Mouse (Mus musculus) hematopoietic stem cell, adult 5-6 weeks (primary cell): Measurements from ENCODE around the gene B4galt5. TPM values are rescaled to one million over a fixed set of nuclear protein-coding genes. Genes with fewer than 3 reads are reported as not detected.

ENCODE experiments used
- ATAC-seq, 2 experiments: fragments of 125-278 bp in 1 of 2; replicated peaks in 1 of 2; 2 replicates each; pipeline ENCODE4 v1.8.0; 2016 to 2017; ENCODE audit warnings: inconsistent platforms in 2 of 2, mild to moderate bottlenecking in 2 of 2, moderate number of reproducible peaks in 2 of 2, low read depth in 1 of 2, moderate TSS enrichment in 1 of 2; ENCODE audit not compliant: low FRiP score in 2 of 2, poor library complexity in 2 of 2, severe bottlenecking in 2 of 2, insufficient read depth in 1 of 2, low TSS enrichment in 1 of 2
- total RNA-seq: library from RNA; stranded (forward); fragments of 172-1452, 232-1000 nt; gene quantifications from 2 replicates; pipeline ENCODE4 v1.2.3, GENCODE M21; 2017

Gene B4galt5
- total RNA-seq, 1 experiment from 2014 or later: 21.1 TPM

DNA sequence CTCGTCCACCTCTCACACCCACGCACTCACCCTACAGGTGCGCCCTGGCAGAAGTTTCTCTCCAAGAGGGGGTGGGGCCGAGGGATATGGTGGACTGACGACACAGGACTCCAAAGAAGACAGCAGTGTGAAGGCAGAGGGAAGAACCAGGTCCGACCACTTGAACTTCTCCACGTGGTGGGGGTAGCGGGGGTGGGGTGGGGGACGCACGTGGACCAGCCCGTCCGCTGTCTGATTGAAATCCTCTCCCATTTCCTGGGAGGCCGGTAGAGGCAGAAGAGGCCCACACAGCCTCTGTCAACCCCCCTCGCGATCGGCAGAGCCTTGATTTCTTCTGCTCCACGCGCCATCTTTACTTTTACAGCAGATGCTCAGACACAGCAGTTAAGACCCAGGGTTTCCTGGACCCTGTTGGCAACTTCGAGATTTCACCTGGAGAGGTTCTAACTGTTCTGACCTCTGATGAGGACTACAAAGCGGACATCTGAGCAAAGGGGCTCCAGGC lies 18.8 kb upstream of the B4galt5 start:
- ATAC-seq: peak; percentile 6 to 28; a peak in 3 of 4 replicates

DNA sequence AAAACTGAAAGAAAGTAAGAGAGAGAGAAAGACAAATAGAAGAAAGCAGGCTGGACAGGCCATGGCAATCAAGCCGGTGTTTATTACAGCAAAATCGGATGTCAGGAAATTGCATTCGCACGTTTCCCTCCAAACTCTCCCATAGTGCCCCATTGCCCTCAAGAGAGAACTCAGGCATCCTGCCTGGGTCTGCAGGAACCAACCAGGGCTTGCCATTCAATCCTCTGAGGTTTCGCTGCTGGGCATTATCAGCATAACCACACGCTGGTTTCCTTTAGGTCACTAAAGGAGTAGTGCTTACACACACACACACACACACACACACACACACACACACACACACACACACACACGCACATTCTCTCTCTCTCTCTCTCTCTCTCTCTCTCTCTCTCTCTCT lies 18.3 kb upstream of the B4galt5 start:
- ATAC-seq: peak; percentile 54 to 74

DNA sequence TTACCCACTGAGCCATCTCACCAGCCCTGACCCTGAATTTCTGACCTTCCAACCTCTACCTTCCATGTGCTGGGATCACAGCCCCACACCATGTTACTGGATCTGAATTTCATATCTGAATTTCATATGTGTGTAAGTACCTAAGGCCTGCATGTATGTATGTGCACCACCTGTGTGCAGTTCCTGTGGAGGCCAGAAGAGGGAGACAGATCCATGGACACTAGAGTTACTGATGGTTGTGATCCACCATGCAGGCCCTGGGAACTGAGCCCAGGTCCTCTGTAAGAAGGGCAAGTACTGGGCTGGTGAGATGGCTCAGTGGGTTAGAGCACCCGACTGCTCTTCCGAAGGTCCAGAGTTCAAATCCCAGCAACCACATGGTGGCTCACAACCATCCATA lies 16.1 kb upstream of the B4galt5 start:
- no peak for ATAC-seq

DNA sequence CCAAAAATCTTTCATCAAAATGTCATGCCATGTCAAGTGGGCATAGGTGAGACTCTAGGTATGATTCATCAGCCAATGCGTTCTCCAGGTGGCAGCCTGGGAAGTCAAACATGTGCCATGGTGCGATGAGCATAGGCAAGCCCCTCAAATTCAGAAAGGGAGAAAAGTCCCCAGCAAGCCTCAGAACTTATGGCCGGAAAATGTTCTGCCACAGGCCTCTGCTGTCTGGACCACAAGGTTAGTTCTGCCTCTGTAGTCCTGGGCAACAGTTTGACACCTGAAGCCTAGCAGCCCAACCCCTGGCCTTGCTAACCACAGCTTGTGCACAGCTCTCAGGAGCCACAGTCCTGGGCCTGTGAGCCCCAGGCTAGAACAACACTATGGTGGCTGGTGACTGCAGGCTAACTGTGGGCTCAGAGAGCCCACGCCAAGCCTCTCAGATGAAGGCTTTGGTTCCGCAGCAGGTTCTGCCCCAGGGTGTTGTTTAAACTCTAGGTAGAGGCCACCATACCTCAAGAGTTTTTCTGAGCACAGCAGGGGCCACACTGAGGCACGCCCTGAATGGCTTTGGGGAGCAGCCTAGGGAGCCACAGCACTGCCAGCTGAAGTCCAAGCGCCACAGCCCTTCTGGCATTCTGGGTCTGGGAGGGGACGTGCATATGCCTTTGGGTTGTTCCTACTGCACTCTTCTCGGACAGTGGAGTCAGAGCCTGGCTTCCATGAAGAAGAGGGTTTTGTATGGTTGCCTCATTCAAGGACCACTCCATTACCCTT lies 14.5 kb upstream of the B4galt5 start:
- ATAC-seq: peak; percentile 65 to 78

DNA sequence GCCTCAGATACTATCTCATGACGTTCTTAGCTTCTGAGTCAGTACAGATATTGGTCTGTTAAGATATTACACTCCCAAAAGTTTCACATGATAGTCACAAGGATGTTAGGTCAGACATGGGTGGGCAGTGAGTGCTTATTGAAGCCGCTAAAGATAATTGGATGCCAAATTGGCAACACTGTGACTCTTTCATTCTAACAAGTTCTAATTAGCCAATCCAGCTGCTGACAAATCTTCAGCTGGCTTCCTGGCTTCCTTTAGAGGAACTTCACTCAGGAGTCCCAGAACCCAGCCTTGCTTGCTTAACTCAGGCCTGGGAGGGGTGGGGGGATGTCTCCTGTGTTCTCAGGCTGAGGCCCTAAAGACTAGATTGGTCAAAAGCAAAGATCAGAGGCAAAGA lies 9.5 kb upstream of the B4galt5 start:
- ATAC-seq: peak in 1 of 2 experiments; percentile 41; a peak in 1 of 4 replicates

DNA sequence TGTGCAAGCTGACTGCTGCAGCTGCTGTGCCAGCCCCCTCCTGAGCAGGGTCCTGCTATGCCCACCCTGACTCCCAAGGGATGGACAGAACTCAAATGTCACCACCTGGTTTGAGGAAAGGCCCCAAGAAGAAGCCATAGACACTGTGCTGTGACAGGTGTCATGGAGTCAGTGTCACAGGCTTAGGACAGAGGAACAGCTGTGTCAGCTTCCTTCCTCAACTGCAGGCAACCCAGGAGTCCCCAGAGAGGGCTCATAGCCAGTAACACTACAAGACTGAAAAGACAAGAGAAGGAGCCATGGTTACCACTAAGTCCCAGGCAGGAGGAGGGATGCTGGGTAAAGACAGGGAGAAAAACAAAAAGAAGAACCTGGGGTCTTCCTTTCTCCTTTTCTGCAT lies 7.9 kb upstream of the B4galt5 start:
- no peak for ATAC-seq

DNA sequence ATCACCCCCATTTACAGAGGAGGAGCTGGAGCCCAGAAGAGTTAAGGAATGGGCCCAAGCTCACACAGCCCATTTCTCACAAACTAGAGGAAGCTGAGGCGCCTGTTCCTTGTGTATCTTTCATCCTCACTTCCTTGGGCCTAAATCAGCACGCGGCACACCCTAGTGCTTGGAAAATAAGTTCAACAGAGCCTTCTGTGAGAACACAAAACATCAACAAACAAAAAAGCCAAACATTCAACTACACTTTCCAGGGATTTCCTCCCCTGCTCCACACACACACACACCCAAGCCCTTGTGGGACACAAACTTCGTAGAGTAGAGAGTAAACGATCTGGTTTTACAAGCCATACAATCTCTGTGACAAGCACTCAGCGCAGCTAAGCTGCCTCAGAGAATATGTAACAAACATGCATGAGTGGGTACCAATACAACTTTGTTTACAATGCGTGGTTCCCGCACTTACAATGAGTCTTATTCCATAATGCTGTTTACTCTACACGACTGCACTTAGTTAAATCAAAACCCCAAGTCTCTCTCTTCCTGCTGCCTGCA lies 5.7 kb upstream of the B4galt5 start:
- ATAC-seq: no peak

DNA sequence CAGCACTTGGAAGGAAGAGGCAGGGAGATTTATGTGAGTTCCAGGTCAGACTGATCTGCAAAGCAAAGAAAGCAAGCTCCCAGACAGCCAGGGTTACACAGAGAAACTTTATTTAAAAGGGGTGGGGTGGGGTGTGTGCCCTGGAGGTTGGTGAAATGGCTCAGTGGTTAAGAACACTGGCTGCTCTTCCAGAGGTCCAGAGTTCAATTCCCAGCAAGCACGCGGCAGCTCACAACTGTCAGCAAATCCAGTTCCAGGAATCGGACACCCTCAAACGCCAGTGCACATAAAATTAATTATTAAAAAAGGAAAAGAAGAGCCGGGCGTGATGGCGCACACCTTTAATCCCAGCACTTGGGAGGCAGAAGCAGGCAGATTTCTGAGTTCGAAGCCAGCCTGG lies 5.1 kb upstream of the B4galt5 start:
- ATAC-seq: no peak

DNA sequence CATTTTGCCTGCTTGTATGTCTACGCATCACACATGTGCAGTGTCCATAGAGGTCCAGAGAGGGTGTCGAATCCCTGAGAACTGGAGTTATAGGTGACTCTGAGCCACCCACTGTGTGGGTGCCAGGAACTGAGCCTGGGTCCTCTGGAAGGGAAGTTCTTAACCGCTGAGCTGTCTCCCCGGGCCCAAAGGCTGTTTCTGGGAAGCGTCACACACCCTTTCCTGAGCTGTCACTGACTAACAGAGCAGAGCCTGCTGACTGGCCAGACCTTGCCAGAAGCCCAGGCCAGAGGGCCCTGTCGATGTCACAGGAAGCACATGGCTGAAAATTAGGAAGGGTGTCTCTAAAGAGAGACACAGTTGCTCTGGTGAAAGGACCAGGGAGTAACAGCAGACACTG lies 3.5 kb upstream of the B4galt5 start:
- ATAC-seq: 0 out of 4 replicates have a peak, but pooled peaks of 1 of the 2 experiments have one; percentile 6

DNA sequence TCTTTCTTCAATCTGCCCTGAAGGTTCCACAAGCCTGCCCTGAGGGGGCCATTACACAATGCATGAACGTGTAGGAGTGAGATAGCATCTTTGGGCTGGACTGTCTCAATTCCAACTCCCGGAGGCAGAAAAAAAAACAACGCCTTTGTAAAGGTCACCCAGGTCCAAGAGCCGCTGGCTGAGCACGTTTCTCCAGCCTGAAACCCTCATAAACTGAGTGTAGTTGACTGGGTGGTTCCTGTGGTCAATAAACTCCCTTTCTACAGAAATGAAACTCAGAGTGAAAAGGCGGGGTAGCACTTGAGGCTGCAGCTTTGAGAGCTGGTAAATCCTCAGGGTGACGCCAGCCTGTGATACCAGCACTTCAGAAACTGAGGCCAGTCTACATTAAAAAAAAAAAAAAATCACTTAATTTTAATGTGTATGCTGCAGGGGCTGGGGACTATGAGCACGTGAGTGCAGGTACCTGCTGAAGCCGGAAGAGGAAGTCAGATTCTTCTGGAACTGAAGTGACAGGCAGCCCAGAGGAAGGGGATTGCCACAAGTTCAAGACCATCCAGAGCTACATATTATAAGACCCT lies 2.5 kb upstream of the B4galt5 start:
- 0 out of 4 replicates have a peak, but pooled peaks of 1 of the 2 experiments have one; percentile 6 for ATAC-seq

DNA sequence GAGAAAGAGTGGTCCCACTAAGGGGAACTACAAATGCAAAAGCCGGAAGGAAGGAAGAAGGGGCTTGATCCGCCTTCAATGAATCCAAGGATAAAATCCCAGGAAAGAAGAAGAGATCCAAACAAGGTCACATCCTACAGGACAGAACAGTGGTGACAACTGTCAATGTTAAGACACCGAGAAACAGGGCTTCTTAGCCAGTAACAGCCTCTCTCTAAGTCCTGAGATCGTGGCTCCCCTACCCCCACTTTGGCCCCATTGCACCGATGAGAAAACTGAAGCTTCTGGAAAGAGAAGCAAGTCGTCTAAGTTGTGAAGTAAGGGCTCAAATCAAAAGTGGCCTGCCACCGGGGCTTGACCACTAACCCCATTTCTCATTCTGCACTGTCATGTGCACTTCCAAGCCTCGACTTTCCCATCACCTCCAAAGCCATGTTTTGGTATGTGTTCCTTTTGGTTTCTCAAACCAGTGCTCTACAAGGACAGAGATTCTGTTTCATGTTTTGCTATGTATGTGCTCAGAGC lies 1.2 kb upstream of the B4galt5 start:
- no peak for ATAC-seq

DNA sequence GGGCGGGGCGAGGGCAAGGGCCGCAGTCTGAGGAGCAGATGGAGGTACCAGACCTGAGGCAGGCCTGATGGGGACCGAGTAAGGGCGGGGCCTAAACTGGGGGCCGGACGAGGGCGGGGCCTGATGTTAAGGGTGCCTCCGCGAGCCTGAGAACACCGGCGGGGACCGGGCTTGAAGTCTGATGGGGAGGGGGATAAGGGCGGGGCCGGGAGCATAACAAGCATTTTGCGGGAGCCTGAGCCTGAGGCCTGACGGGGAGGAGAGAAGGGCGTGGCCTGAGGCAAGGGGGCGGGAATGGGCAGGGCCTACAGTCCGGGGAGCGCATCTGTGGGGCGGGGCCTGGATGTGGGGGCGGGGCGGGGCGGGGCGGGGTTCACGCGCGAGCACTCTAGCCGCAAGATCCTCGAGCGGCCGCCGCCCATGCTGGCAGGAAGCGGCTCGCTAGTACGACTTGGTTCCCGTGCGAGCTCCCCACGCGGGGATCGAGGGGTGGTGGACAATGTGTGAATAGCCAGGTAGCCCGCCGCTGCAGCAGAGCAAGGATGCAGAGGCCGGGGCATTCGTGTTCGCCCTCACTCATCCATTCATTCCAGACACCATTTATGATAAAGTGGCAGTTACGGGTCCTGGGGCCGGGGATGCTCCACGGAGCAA lies 427 bp upstream of the B4galt5 start:
- peak; percentile 84 to 91 for ATAC-seq

DNA sequence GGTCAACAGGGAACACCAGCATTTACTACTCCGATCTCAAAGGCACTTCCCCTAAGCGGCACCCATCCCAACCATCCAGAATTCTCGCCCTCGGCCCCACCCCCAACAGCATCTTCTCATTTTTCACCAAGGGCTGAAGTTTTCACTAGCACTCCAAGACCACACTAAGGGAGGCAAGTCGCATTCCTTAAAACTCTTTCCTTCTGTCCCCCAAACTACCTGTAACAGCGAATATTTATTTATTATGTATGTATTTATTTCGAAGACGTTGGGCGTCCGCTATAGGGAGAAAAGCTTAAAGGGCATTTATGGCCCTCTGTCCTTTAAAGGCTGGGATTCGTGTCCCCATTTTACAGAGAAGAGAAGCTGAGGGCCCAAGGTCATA lies 1.0 kb downstream of the B4galt5 start:
- no peak for ATAC-seq

DNA sequence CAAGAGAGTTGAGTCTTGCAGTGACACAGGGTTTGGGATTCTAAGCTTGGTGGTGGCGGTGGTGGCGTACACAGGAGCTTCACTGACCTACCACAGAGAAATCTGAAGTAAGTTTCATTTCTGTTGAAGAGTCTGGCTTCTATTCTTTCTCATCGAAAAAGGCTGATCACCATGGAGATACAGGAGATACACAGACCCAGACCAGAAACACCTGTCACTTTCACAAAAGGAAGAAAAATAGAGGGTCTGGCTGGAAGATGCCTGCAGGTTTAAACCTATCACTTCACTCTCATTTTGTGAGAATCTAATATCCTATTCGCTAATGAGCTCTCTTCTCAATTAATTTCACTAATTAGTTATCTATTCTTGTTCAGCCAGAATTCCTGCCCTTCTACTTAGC lies 1.6 kb downstream of the B4galt5 start:
- ATAC-seq: no peak

DNA sequence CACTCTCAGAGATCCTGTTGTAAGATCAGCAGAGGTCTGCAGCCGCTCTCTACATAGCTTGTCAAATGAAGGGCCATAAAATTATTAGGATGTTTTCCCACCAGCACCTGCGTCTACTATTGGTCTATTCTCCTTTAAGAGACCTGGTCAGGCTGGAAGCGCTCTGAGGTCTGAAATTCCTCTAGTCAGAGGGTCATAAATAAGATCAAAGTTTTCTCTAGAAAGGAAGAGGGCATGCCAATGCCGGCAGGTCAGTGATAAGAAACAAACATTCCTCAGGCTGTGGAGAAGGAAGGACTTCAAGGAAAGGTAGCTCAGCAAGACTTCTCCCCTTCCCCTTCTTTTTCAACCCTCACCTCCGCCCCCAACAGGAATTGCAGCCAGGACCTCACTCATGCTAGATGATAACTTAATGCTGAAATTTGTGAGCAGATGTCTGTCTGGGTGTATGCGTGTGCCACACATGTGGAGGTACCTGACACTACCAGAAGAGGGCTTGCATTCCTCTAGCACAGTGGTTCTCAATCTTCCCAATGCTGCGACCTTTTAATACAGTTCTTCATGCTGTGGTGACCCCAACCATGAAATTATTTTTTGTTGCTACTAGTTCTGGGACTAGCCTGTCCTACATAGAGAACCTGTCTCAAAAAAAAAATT lies 3.3 kb downstream of the B4galt5 start:
- ATAC-seq: no peak

DNA sequence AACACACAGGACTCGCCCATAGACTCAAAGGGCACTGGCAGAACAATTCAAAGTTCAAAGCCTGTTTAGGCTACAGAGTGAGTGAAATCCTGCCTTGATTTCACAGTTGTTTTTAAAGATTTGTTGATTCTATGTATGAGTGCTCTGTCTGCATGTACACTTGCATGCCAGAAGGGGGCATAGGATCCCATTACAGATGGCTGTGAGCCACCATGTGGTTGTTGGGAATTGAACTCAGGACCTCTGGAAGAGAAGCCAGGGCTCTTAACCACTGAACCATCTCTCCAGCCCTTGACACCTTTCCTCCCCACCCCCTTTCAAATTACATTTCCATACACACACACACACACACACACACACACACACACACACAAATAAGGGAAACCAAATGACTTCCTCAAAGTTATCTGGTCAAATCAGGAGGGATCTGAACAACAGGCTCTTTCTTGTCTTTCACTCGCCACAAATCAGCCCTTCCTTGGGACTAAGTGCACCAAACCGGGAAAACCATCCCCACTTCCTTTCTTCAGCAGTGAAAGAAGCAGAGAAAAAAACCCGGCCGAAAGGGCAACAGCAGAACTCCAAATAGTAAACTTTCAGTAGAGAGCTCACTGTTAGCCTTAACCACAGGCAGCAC lies 4.0 kb downstream of the B4galt5 start:
- ATAC-seq: no peak
